Mouse (Mus musculus) small intestine, adult 2 months (tissue): ENCODE results near the gene Etnppl.

ENCODE experiments used
- CTCF ChIP-seq: fragments of 200-500 bp; IDR thresholded peaks from 2 replicates; pipeline ENCODE4 v1.5.1; 2012; ENCODE audit warnings: low read depth, mild to moderate bottlenecking, control low read depth, inconsistent platforms, low read length, moderate library complexity, mixed read lengths; ENCODE audit not compliant: insufficient replicate concordance, insufficient read length; ENCODE audit errors: extremely low read depth
- POLR2A ChIP-seq: fragments of 200-500 bp; IDR thresholded peaks from 2 replicates; pipeline ENCODE4 v1.6.1; 2012; ENCODE audit warnings: low read depth, mild to moderate bottlenecking, control low read depth, inconsistent platforms, low read length, moderate library complexity

GRCm38 (mm10) chr3:130681226-130681625, 64.0 kb downstream of the Etnppl start:
- TF ChIP-seq CTCF (no peak), POLR2A (no peak)
